Mouse (Mus musculus) olfactory bulb, adult 2 months (tissue): ENCODE results near the gene Tbc1d1. TPM values are rescaled to one million over a fixed set of nuclear protein-coding genes. Genes with fewer than 3 reads are reported as not detected.

Source experiments
- H3K27ac ChIP-seq: fragments of 200-500 bp; 2 replicates; pipeline ENCODE4 v1.5.1; 2012; ENCODE audit warnings: low read depth, low read length; ENCODE audit not compliant: insufficient read depth
- H3K4me1 ChIP-seq: fragments of 200-500 bp; 2 replicates; pipeline ENCODE4 v1.6.1; 2012; ENCODE audit warnings: low read length; ENCODE audit not compliant: control insufficient read depth, insufficient read depth
- H3K4me3 ChIP-seq: fragments of 200-500 bp; 2 replicates; pipeline ENCODE4 v1.5.1; 2012; ENCODE audit warnings: mild to moderate bottlenecking, low read depth, low read length, moderate library complexity; ENCODE audit not compliant: insufficient read depth
- CTCF ChIP-seq: fragments of 200-500 bp; IDR thresholded peaks from 2 replicates; pipeline ENCODE4 v1.5.1; 2012; ENCODE audit warnings: low read depth, mild to moderate bottlenecking, low read length, moderate library complexity; ENCODE audit not compliant: insufficient read depth
- POLR2A ChIP-seq: fragments of 200-500 bp; IDR thresholded peaks from 2 replicates; pipeline ENCODE4 v1.6.1; 2012; ENCODE audit warnings: mild to moderate bottlenecking, low read depth, low read length, moderate library complexity; ENCODE audit not compliant: insufficient read depth
- WGBS: fragments of 180-500 bp; shearing (Covaris S2); methylation state at CpG from one replicate; pipeline ENCODE4 v1.1.7; 2018; 5-methylcytosine and 5-hydroxymethylcytosine counted together
- polyA plus RNA-seq: library from polyadenylated mRNA; stranded (reverse); fragments of >200 nt; gene quantifications from 2 replicates; pipeline ENCODE4 v1.2.4, GENCODE M21; 2012; ENCODE audit warnings: low replicate concordance; ENCODE audit not compliant: missing spikeins, insufficient read depth, insufficient read length

Gene Tbc1d1
- polyA plus RNA-seq, 1 experiment: not detected

GRCm38 (mm10) chr5:64254278-64254677, 98.2 kb downstream of the Tbc1d1 start:
- no peak overlapping the region for H3K4me3 ChIP-seq
- TF ChIP-seq CTCF (no peak), POLR2A (no peak)
- no peaks in the 10 kb centered on the region for H3K4me1 ChIP-seq
- H3K27ac ChIP-seq: no peak overlapping the region
- WGBS: 76% methylated on average over 3 of the region's 3 CpGs

GRCm38 (mm10) chr5:64254988-64255387, 98.9 kb downstream of the Tbc1d1 start:
- Histone ChIP-seq H3K27ac (no peak overlapping the region), H3K4me1 (no peaks in the 10 kb centered on the region), H3K4me3 (no peak overlapping the region)
- WGBS: 69% methylated on average over 6 of the region's 6 CpGs
- no peak for TF ChIP-seq POLR2A

GRCm38 (mm10) chr5:64263348-64263747, 107.2 kb downstream of the Tbc1d1 start:
- Histone ChIP-seq H3K4me3 (no peak overlapping the region), H3K4me1 (no peaks in the 10 kb centered on the region), H3K27ac (no peak overlapping the region)
- 75% methylated on average over 11 of the region's 11 CpGs for WGBS
- TF ChIP-seq POLR2A (no peak), CTCF (no peak)

GRCm38 (mm10) chr5:64263898-64264478, 107.9 kb downstream of the Tbc1d1 start:
- H3K4me3 ChIP-seq: no peak overlapping the region
- 85% methylated on average over 13 of the region's 13 CpGs for WGBS
- TF ChIP-seq POLR2A (no peak), CTCF (no peak)
- H3K27ac ChIP-seq: no peak overlapping the region
- H3K4me1 ChIP-seq: no peaks in the 10 kb centered on the region

GRCm38 (mm10) chr5:64265145-64265544, 109.0 kb downstream of the Tbc1d1 start:
- TF ChIP-seq POLR2A (no peak), CTCF (no peak)
- Histone ChIP-seq H3K4me3 (no peak overlapping the region), H3K27ac (no peak overlapping the region), H3K4me1 (no peaks in the 10 kb centered on the region)
- 28% methylated on average over 3 of the region's 3 CpGs for WGBS

GRCm38 (mm10) chr5:64265906-64266305, 109.8 kb downstream of the Tbc1d1 start:
- H3K4me3 ChIP-seq: no peak overlapping the region
- TF ChIP-seq POLR2A (no peak), CTCF (no peak)
- 86% methylated on average over 3 of the region's 3 CpGs for WGBS
- H3K4me1 ChIP-seq: no peaks in the 10 kb centered on the region
- H3K27ac ChIP-seq: no peak overlapping the region

- H3K4me3 ChIP-seq: no peak overlapping the region
- 95% methylated on average over 2 of the region's 2 CpGs for WGBS
- no peak overlapping the region for H3K27ac ChIP-seq
- TF ChIP-seq POLR2A: no peak
- no peak for TF ChIP-seq CTCF
- no peaks in the 10 kb centered on the region for H3K4me1 ChIP-seq
Measured at GRCm38 (mm10) chr5:64266534-64266933, 110.4 kb downstream of the Tbc1d1 start.

GRCm38 (mm10) chr5:64267279-64267678, 111.2 kb downstream of the Tbc1d1 start:
- H3K27ac ChIP-seq: no peak overlapping the region
- 83% methylated on average over 9 of the region's 9 CpGs for WGBS
- no peak for TF ChIP-seq CTCF
- TF ChIP-seq POLR2A: no peak
- H3K4me3 ChIP-seq: no peak overlapping the region
- no peaks in the 10 kb centered on the region for H3K4me1 ChIP-seq

- TF ChIP-seq POLR2A (no peak), CTCF (no peak)
- H3K27ac ChIP-seq: no peak overlapping the region
- WGBS: 62% methylated on average over 7 of the region's 7 CpGs
- H3K4me1 ChIP-seq: no peaks in the 10 kb centered on the region
- no peak overlapping the region for H3K4me3 ChIP-seq
Measured at GRCm38 (mm10) chr5:64269669-64270068, 113.6 kb downstream of the Tbc1d1 start.

GRCm38 (mm10) chr5:64273517-64273916, 117.4 kb downstream of the Tbc1d1 start:
- Histone ChIP-seq H3K4me1 (no peaks in the 10 kb centered on the region), H3K27ac (no peak overlapping the region), H3K4me3 (no peak overlapping the region)
- TF ChIP-seq POLR2A (no peak), CTCF (no peak)
- 91% methylated on average over 1 of the region's 1 CpGs for WGBS
